Mouse (Mus musculus) hindbrain, embryonic 14.5 days (tissue): Measurements from ENCODE around the gene Trpm6. TPM values are rescaled to one million over a fixed set of nuclear protein-coding genes. Genes with fewer than 3 reads are reported as not detected.

Experiments
- ATAC-seq: fragments of 200-750 bp; cut with Nextera tagmentation; 2 replicates; pipeline ENCODE4 v1.8.0; 2017; ENCODE audit warnings: moderate number of reproducible peaks, mild to moderate bottlenecking, moderate TSS enrichment, moderate library complexity; ENCODE audit not compliant: low FRiP score
- DNase-seq: peaks from one replicate; pipeline ENCODE4 v3.0.0-alpha.2; 2015; ENCODE audit warnings: low spot score
- H3K27ac ChIP-seq: fragments of 300-500 bp; sonication (generic); 2 replicates; pipeline ENCODE4 v1.5.1; 2014; ENCODE audit warnings: mild to moderate bottlenecking, moderate library complexity
- H3K27me3 ChIP-seq: fragments of 300-500 bp; sonication (generic); 2 replicates; pipeline ENCODE4 v1.6.1; 2014; ENCODE audit warnings: mild to moderate bottlenecking, low read length, mixed read lengths; ENCODE audit not compliant: control insufficient read depth, insufficient read depth
- H3K36me3 ChIP-seq: fragments of 300-500 bp; sonication (generic); replicated peaks from 2 replicates; pipeline ENCODE4 v1.6.1; 2014; ENCODE audit not compliant: control insufficient read depth, insufficient read depth
- H3K4me1 ChIP-seq: fragments of 300-500 bp; sonication (generic); replicated peaks from 2 replicates; pipeline ENCODE4 v1.6.1; 2014; ENCODE audit warnings: antibody characterized with exemption, low read length, mixed read lengths; ENCODE audit not compliant: control insufficient read depth, insufficient read depth
- H3K4me2 ChIP-seq: fragments of 300-500 bp; sonication (generic); replicated peaks from 2 replicates; pipeline ENCODE4 v1.6.1; 2014; ENCODE audit warnings: mild to moderate bottlenecking, moderate library complexity
- H3K4me3 ChIP-seq: fragments of 300-500 bp; sonication (generic); replicated peaks from 2 replicates; pipeline ENCODE4 v1.5.1; 2014; ENCODE audit warnings: mild to moderate bottlenecking, low read length
- H3K9ac ChIP-seq: fragments of 300-500 bp; sonication (generic); 2 replicates; pipeline ENCODE4 v1.6.1; 2014
- H3K9me3 ChIP-seq: fragments of 300-500 bp; sonication (generic); 2 replicates; pipeline ENCODE4 v1.6.1; 2016; ENCODE audit warnings: low read length; ENCODE audit not compliant: control insufficient read depth
- WGBS: fragments of 180-500 bp; shearing (Covaris S2); extraction: QIAGEN DNeasy Blood & Tissue Kit; methylation state at CpG from one replicate; pipeline ENCODE4 v1.1.7; 2014; 5-methylcytosine and 5-hydroxymethylcytosine counted together
- polyA plus RNA-seq: library from polyadenylated mRNA; unstranded; fragments of >200 nt; fragmentation: Nextera tagmentation; extraction: Ambion mirVana; gene quantifications from 2 replicates; pipeline ENCODE4 v1.2.1, GENCODE M21; 2014

The Trpm6 gene
- polyA plus RNA-seq, 1 experiment from 2014 or later, result 0.51 TPM

DNA sequence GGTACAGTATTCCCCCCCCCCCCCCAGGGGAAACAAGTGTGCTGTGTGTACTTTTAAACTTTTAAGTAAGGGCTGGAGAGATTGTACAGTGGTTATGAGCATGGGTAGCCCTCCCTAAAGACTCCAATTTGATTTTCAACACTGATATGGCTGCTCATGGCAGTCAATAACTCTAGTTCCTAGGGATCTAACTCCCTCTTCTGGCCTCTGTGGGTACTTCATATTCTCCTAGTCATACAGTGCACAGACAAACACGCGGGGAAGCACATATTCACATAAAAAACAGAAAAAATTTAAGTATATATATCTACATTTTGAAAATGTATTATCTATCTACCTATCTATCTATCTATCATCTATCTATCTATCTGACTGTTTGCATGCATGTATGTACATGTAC is 67.6 kb downstream of the Trpm6 start:
- Histone ChIP-seq H3K9me3 (no peaks in the 10 kb centered on the region), H3K27ac (no peak overlapping the region), H3K9ac (no peak overlapping the region), H3K36me3 (no peaks in the 10 kb centered on the region), H3K4me2 (no peak overlapping the region), H3K4me3 (no peak overlapping the region), H3K27me3 (no peaks in the 10 kb centered on the region), H3K4me1 (no peaks in the 10 kb centered on the region)
- ATAC-seq (no peak), DNase-seq (no peak)
- 83% methylated on average over 2 of the region's 2 CpGs for WGBS

DNA sequence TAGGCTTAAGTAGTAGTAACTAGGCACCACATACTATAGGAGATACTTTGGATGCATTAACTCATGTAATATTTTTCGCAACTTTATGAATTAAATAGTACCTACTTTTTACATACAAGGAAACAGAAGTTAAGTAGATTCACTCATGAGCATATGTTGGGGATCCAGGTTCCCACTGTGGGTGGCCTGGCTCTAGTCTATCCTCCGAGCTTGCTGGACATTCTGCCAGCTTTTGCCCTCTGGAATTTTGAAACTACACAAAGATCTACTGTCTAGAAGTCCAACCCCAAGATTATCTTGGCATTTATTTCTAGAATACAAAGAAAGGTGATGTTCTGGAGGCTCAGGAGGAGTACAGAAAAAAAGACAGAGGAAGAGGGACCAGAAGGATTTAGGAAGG is 78.8 kb downstream of the Trpm6 start:
- Histone ChIP-seq H3K4me2 (no peak overlapping the region), H3K27me3 (no peaks in the 10 kb centered on the region), H3K9ac (no peak overlapping the region), H3K36me3 (no peaks in the 10 kb centered on the region), H3K27ac (no peak overlapping the region), H3K4me1 (no peaks in the 10 kb centered on the region), H3K9me3 (no peaks in the 10 kb centered on the region), H3K4me3 (no peak overlapping the region)
- WGBS, result 76% methylated on average over 2 of the region's 2 CpGs
- ATAC-seq, result no peak
- no peak for DNase-seq

DNA sequence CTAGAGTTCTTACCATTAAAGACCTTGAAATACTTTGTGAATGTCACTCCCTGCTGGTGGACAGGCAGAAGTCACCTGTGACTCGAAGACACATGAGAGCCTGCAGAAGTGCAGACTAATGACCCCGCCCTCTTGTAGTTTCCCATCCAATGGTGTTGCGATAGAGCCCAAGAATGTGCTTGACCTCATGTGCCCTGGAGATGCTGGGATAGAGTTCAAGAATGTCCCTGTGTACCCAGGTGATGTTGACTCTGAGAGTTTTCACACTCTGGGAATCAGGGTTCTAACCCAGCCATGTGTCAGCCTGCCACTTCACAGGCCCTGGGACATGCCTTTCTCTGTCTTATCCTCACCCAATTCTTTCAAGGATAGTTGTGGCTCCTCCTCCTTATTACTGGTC is 81.4 kb downstream of the Trpm6 start:
- ATAC-seq (no peak), DNase-seq (no peak)
- no peak overlapping the region for H3K27ac ChIP-seq
- H3K36me3 ChIP-seq, result no peaks in the 10 kb centered on the region
- H3K27me3 ChIP-seq, result no peaks in the 10 kb centered on the region
- no peak overlapping the region for H3K9ac ChIP-seq
- no peaks in the 10 kb centered on the region for H3K4me1 ChIP-seq
- no peak overlapping the region for H3K4me2 ChIP-seq
- WGBS, result 84% methylated on average over 3 of the region's 3 CpGs
- no peak overlapping the region for H3K4me3 ChIP-seq
- H3K9me3 ChIP-seq, result no peaks in the 10 kb centered on the region

DNA sequence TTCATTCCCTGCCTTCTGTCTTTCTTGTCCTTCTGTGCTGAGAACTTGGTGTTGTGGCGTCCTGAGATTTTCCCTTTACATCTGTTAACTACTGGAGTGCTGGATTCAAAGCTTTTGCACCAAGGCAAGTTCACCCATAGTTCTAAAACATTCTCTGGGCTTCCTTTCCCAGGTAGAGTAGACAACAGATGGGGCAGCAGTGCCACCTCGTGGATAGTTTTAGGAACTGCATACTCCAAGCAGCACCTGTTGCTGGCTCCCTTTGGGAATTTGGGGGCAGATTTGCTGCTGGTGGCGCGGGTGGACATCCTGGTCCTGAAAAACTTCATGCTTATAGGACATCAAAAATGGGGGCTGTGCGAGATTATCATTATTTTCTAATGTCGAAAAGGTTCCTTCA is 85.2 kb downstream of the Trpm6 start:
- WGBS, result 5% methylated on average over 6 of the region's 6 CpGs
- H3K9ac ChIP-seq, result no peak overlapping the region
- H3K27ac ChIP-seq, result no peak overlapping the region
- no peaks in the 10 kb centered on the region for H3K4me1 ChIP-seq
- no peaks in the 10 kb centered on the region for H3K27me3 ChIP-seq
- DNase-seq (peak; percentile 83), ATAC-seq (no peak)
- no peak overlapping the region for H3K4me3 ChIP-seq
- no peaks in the 10 kb centered on the region for H3K9me3 ChIP-seq
- no peak overlapping the region for H3K4me2 ChIP-seq
- H3K36me3 ChIP-seq, result no peaks in the 10 kb centered on the region

DNA sequence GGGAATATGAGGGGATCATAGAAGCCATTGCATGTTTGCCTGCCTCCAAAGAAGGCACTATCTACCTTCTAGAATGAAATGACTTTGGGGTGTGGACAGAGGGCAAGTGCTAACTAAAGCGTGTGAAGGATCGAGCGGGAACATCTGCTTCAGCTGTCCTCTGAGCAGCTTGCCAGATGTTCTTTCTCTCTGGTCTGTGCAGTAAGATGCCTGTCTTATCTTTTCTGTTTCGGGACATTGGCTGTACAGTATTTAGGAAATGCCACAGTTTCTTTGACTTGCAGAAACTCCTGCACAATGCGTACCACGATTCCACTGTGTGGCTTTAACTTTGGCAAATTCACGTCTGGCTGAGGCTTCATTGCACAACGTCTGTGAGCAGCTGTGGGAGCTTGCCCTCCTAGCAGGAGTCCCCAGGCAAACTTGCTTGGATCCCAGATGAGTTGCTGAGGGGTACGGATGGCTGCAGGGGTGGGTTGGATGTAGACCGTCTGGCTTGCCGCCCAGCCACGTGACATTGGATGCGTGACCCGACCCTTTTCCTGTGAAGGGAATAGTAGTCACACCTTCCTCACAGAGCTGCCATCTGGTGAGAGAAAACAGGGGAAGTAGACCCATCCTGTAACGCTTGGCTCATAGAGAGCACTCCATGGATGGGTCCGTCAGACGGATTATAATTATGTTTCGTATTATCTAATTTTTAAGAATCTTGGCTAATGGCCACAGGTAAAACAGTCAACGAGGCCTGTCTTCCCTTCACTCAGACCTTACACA is 92.2 kb downstream of the Trpm6 start:
- Histone ChIP-seq H3K36me3 (no peaks in the 10 kb centered on the region), H3K27ac (no peak overlapping the region), H3K4me2 (no peak overlapping the region), H3K27me3 (no peaks in the 10 kb centered on the region), H3K4me3 (no peak overlapping the region), H3K9ac (no peak overlapping the region), H3K4me1 (no peaks in the 10 kb centered on the region), H3K9me3 (no peaks in the 10 kb centered on the region)
- WGBS, result 83% methylated on average over 19 of the region's 19 CpGs
- ATAC-seq (no peak), DNase-seq (no peak)

DNA sequence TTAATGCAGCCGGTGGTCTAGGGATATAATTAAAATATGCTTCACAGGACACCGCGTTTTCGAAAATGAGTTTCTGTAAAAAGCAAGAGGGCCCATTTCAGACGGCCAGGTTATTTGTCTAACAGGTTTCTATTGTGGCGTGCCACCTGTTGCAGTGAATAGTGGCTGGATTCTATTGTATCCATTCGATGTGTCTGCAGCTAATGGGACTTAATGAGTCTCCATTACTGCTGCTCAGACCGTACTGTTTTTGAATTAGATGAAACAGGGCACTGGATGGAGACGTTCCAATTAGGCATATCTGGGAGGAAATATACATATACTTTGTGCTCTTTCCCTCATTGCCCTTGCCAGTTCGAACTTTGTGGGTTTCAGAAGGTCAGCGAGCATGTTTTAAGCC is 92.8 kb downstream of the Trpm6 start:
- H3K4me3 ChIP-seq, result no peak overlapping the region
- H3K4me1 ChIP-seq, result no peaks in the 10 kb centered on the region
- no peak for DNase-seq
- ATAC-seq, result no peak
- H3K4me2 ChIP-seq, result no peak overlapping the region
- H3K27ac ChIP-seq, result no peak overlapping the region
- H3K36me3 ChIP-seq, result no peaks in the 10 kb centered on the region
- no peaks in the 10 kb centered on the region for H3K9me3 ChIP-seq
- WGBS, result 83% methylated on average over 11 of the region's 11 CpGs
- H3K27me3 ChIP-seq, result no peaks in the 10 kb centered on the region
- H3K9ac ChIP-seq, result no peak overlapping the region

DNA sequence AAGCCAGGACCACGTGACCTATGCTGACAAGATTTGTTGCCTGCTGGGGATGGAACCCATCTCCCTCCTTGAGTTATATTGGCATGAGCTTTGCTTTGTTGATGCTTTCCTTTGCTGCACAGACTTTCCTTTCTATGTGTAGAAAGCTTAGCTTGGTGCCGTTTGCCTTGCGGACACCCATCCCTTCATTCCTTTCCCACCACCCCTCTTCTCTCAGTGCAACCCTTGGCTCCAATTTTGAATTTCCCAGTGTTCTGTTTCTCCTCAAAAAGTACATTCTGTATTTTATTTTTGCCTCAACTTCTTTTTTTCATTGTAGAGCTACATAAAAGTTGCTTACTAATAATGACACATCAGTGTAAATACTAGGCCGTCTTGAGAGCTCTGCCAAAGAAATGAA is 96.6 kb downstream of the Trpm6 start:
- H3K4me3 ChIP-seq, result no peak overlapping the region
- no peak for ATAC-seq
- H3K9ac ChIP-seq, result no peak overlapping the region
- no peaks in the 10 kb centered on the region for H3K9me3 ChIP-seq
- WGBS, result 95% methylated on average over 4 of the region's 4 CpGs
- no peaks in the 10 kb centered on the region for H3K4me1 ChIP-seq
- no peak for DNase-seq
- H3K36me3 ChIP-seq, result no peaks in the 10 kb centered on the region
- H3K27ac ChIP-seq, result no peak overlapping the region
- H3K27me3 ChIP-seq, result no peaks in the 10 kb centered on the region
- no peak overlapping the region for H3K4me2 ChIP-seq

DNA sequence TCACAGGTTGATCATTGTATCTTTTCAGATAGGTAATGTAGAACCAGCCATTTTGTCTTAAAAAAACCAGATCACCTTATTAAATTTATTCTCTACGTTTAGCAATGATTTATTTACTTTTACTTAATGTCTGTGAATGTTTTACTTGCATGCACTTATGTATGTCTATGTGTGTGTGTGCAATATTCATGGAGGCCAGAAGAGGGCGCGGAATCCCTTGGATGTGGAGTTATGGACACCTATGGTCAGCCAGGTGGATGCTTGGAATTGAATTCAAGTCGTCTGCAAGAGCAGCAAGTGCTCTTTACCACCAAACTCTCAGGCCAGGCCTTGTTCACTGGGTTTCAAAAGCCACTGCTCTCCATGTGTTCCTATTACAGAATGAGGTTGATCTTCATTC is 118.5 kb downstream of the Trpm6 start:
- ATAC-seq, result no peak
- WGBS, result 62% methylated on average over 4 of the region's 4 CpGs
- H3K4me1 ChIP-seq, result 0 out of 2 replicates have a peak, but pooled peaks cover 3% of the 10 kb centered on the region

DNA sequence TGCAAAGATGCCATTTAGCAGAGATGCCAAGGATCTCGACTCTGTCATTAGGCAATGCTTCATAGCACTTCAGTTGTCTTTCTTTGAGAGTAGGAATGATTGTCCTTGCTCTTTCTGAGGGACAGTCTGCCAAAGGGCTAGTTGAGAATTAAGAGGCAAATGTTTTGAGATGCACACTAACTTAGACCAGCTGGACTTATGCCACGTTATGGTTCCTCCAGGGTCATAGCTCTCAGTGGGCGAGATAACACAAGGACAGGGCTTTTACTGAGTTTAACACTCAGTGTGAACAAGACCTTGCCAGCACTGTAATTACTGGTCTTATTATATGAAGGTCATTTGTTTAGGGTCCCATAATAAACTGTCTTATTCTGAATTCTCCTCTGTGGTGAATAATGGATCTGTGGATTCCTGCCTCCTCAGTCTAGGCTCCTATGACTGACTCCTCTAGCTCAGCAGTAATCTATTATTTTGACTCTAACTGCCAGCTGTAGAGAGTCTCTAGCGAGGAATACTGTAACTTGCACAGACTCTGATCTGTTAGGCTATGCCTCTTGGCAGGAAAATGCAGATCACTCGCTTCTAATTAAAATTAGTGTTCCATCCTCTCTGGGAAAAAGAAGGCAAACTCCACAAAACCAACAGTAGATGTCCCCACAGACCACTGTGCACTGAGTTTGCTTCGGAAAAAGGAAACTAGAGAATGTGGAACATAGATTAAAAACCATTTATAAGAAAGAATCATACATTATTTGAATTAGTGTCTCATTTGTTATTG is 123.2 kb downstream of the Trpm6 start:
- 40% methylated on average over 6 of the region's 6 CpGs for WGBS
- ATAC-seq, result peak; percentile 85
- Histone ChIP-seq H3K4me1 (peaks cover 13% of the 10 kb centered on the region), H3K27ac (no peak overlapping the region), H3K27me3 (no peaks in the 10 kb centered on the region), H3K9ac (no peak overlapping the region), H3K4me3 (no peak overlapping the region), H3K4me2 (no peak overlapping the region), H3K9me3 (no peaks in the 10 kb centered on the region), H3K36me3 (no peaks in the 10 kb centered on the region)
- peak; percentile 79 for DNase-seq

More for the DNA sequence above, 118.5 kb downstream of the Trpm6 start:
- no peaks in the 10 kb centered on the region for H3K27me3 ChIP-seq
- H3K9me3 ChIP-seq, result no peaks in the 10 kb centered on the region
- no peaks in the 10 kb centered on the region for H3K36me3 ChIP-seq
- no peak overlapping the region for H3K9ac ChIP-seq
- H3K4me2 ChIP-seq, result no peak overlapping the region
- DNase-seq, result no peak
- H3K4me3 ChIP-seq, result no peak overlapping the region
- H3K27ac ChIP-seq, result no peak overlapping the region
